Mouse (Mus musculus): ENCODE measurements around the gene S100a11. TPM values are rescaled to one million over a fixed set of nuclear protein-coding genes. Genes with fewer than 3 reads are reported as not detected.
"Not testable (repeated sequence)": the region's sequence is repeated elsewhere in the genome, so short reads cannot be mapped to it uniquely, and the experiment has no call there.

The S100a11 gene
- 205 and 211 TPM in 2 replicates for total RNA-seq (2021)
- long read RNA-seq, transcript S100a11-201 (3 exons, 511 nt): major isoform, 43 of 44 reads
- long read RNA-seq, partial matches to known transcripts: 1 of 44 reads
- long read RNA-seq, other reads (novel, unspliced or antisense): 0 of 44 reads

- DNase-seq: peak; percentile 78
Observed at GRCm38 (mm10) chr3:93520330-93521193, at the start of gene S100a11. S100a11 (plus strand) TSS chr3:93520488.

DNA sequence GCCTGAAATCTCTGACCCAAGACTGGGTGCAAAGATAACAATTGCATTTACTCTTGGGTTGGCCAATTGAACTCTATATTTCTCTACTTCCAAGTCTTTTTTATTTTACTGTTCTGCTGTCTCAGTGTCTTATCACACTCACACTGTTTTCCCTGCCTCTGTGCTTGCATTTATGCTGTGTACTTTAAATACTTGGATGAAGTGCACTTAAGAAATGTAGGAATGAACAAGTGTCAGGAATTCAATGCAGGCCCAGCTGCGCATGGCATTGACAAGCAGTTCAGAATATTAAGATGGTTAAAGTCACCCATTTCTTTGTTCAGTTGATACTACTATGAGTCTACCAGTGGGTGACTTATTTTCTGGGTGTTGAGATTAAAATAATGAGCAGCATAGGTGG, 40.2 kb upstream of the S100a11 start:
- no peak for DNase-seq

GRCm38 (mm10) chr3:93481982-93482616, 38.2 kb upstream of the S100a11 start:
- no peak for DNase-seq

- DNase-seq: no peak
Observed at GRCm38 (mm10) chr3:93485611-93486010, 34.7 kb upstream of the S100a11 start.

DNA sequence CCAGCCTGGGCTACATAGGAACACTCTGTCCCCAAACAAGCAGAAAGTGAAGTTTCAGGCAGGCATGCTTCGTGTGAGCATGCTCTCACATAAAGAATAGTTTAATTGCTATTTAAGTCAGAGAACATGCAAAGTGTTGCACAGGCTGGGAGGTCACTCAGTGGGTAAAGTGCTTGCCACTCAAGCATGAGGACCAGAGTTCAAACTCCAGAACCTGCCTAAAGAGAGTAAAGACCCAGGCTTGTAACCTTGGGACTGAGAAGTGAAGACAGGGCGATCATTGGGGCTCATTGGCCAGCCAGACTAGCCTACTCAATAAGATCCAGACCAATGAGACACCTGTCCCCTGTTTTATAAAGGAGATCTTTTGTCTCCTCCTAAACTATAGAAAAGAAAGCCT, 31.7 kb upstream of the S100a11 start:
- no peak for DNase-seq

- DNase-seq: no peak
Observed at GRCm38 (mm10) chr3:93492176-93492575, 28.1 kb upstream of the S100a11 start.

GRCm38 (mm10) chr3:93493992-93494391, 26.3 kb upstream of the S100a11 start:
- peak; percentile 10 for DNase-seq

DNA sequence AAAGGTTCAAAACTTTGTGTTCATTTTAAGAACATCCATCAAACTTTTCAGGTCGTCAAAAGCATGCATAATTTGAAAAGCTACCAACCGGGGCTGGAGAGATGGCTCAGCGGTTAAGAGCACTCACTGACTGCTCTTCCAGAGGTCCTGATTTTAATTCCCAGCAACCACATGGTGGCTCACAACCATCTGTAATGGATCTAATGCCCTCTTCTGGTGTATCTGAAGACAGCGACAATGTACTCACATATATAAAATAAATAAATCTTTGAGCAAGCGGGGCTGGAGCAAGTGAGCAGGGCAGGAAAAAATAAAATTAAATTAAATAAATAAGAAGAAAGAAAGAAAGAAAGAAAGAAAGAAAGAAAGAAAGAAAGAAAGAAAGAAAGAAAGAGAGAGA, 25.5 kb upstream of the S100a11 start:
- DNase-seq: not testable (repeated sequence)

GRCm38 (mm10) chr3:93497131-93497530, 23.2 kb upstream of the S100a11 start:
- DNase-seq: no peak

- no peak for DNase-seq
Observed at GRCm38 (mm10) chr3:93499129-93499528, 21.2 kb upstream of the S100a11 start.

DNA sequence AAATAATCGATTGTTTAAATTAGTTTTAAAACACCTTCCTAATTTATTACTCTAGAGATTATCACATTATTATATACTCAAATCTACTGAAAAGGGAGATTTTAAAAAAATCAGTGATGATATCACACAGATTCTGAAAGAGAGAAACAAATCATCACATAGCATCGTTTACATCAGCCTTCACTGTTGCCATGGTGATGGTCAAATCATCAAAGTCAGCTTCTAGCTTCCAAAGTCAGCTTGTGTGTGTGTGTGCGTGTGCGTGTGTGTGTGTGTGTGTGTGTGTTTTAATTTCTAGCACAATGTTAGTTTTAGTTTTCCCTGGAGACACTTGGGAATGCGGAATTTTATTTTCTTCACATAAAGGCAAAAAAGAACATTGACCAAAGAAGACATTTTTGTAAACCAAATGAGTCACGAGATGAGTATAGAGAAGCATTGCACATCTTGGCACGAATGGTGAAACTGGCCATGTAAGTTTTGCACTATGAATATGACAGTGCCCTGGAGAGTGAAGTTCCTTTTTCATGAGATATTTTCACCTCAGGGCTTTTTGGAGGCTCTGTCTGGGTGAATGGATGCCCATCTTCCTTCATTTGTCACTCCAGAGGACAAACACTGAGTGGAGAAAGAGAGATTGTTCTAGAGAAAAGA, 15.6 kb upstream of the S100a11 start:
- no peak for DNase-seq

- peak; percentile 6 for DNase-seq
Observed at GRCm38 (mm10) chr3:93505960-93506863, 14.1 kb upstream of the S100a11 start.

DNA sequence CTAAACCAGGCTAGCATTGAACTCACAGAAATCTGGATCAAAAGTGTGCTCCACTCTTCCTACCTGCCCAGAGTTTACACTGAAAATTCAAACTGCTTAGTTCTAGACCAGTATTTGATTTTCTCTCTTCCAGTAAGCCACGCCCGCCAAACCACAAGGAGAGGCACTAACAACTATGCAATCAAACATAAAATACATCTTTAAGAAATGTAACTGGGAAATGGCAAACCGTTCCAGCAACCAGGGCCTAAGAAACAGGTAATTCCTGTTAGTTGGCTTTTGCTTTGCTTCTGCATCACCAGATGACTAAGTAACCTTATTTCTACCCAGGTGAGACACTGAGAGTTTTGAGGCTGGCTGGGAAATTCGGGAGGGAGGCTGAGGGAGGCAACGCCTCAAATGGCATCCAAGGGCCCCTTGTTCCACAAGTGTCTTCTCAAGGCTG, 13.4 kb upstream of the S100a11 start:
- DNase-seq: no peak

GRCm38 (mm10) chr3:93509301-93509700, 11.0 kb upstream of the S100a11 start:
- DNase-seq: no peak

DNA sequence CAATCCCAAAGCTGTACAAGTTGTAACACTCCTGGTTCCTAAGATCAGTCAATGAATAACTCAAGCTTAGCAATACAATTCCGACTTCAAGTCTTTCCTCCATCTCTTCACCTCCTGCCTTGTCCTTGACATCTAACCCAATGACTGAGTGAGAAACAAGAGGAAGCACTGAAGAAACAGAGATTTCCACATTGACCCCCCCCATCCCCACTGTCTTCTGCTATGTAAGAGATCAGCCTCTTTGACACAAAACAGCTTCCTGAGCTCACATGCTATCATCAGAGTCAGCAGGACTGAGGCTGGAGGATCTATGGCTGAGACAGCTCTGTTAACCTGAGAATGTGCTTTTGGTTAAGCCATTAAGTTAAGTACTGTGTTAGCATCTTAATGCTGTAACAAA, 9.3 kb upstream of the S100a11 start:
- no peak for DNase-seq

DNA sequence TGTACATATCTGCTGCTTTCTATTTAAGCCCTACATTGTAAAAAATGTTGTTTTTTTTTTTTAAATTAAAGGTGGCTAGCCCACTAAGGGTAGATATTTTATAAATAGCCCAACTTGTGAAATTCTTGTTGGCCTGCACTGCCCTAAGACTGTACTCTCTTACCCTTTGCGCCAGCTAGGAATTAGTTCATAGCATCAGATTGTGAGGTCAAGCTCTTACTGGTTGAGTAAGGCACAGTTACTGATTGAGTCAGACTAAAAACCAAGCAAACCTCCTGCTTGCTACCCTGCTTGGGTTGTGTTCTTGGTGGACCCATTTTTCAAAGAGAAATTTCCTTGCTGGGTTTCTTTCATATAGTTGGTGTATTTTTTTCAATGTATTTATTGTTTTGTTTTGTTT, 8.5 kb upstream of the S100a11 start:
- no peak for DNase-seq

DNA sequence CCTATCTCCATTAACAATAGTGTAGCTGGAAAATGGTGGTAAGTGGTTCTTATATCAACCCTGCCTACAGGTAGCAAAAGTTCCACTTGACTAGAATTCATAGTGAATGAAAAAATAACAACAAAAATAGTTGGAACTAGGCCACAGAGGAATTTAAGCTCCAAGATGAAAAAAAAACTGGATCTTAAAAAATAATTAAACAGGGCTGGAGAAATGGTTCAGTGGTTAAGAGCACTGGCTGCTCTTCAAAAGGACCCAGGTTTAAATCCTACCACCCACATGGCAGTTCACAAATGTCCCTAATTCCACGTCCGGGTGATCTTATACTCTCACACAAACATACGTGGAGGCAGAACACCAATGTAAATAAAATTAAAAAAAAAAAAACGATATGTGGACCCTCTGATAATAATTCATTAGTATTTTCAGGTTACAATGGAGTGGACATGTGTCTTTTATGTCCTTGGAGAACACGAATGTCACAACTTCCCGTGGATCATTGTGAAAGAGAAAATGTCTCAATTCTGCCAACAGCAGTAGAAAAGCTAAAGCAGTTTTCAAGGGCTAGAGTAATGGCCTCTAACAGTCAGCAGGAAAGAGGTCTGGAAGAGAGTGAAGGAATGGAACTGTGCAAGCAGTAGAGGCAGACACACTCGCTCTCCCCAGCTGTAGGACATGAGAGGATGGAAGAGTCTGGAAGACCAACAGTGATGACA, 7.7 kb upstream of the S100a11 start:
- DNase-seq: no peak

DNA sequence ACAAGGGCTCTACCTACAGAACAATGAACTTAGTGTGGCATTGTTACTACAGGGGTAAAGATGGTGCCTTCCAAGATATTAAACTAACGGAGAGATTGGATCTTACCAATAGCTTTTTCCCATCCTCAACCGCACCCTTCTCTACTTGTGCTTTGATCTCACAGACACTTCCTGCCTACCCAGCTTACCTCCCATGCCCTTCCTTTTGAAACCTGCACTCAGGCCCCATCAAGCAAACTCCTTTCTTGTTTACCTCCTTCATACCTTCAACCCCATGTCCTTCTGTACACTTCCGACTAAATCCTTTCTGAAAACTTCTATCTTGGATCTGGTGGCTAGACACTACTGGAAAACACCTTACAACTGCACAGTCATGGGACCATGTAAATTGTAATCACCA, 5.7 kb upstream of the S100a11 start:
- no peak for DNase-seq

- no peak for DNase-seq
Observed at GRCm38 (mm10) chr3:93517343-93517742, 2.9 kb upstream of the S100a11 start.

DNA sequence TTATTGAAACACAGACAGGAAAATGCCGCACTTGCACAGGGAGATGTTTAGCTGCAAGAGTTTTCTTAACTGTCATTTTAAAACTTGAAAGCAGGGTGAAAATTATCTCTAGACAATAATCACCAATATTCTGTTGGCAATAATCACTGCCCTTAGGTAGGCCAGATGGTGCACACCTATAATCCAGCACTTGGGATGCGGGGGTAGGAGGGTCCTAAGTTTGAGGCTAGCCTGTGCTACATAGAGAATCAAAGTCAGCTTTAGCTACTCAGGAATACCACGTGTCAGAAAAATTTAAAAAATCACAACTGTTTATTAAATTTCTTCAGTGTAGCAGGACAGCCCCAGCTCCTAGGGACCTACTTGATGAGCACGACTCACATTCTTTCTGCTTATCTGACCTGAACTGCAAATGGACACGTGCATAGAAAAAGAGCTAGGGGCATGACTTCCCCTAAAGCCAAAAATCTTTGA, 395 bp upstream of the S100a11 start:
- no peak for DNase-seq

DNA sequence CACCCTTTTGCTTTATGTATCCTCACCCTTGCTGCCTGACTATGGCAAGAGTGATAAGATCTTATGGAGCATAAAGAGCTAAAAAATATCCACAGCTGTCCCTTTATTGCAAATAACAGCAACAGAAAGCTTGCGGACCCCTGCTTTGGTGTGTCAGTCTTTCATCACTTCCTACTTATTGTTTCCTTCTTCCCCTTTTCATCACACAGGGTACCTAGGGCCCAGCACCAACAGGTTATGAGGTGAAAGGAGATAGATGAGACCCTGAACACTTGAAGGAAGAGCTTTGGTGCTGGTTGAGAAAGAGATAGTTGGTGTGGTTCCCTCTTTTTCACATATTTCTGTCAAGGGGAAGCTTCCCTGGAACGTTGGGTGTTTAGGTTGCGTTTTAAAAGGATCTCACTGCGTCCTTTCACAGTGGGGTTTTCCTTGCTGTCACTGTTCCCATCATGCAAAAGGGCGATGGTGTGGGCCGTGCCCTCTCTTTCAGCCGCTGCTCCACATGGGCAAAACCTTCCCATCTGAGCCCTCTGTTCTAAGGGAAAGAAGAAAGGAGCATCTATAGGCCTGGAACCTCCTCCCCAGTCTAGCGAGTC, 1.3 kb downstream of the S100a11 start:
- DNase-seq: no peak
